Mouse (Mus musculus) neural tube, embryonic 15.5 days (tissue): ENCODE measurements around the gene Rabgef1. TPM values are rescaled to one million over a fixed set of nuclear protein-coding genes. Genes with fewer than 3 reads are reported as not detected.

ENCODE experiments used
- ATAC-seq: fragments of 200-750 bp; cut with Nextera tagmentation; 2 replicates; pipeline ENCODE4 v1.8.0; 2017; ENCODE audit warnings: mild to moderate bottlenecking, moderate TSS enrichment, moderate library complexity; ENCODE audit not compliant: low FRiP score
- H3K27ac ChIP-seq: fragments of 300-500 bp; sonication (generic); replicated peaks from 2 replicates; pipeline ENCODE4 v1.5.1; 2015; ENCODE audit warnings: mild to moderate bottlenecking, inconsistent platforms
- H3K27me3 ChIP-seq: fragments of 300-500 bp; sonication (generic); replicated peaks from 2 replicates; pipeline ENCODE4 v1.6.1; 2015; ENCODE audit warnings: inconsistent platforms
- H3K36me3 ChIP-seq: fragments of 300-500 bp; sonication (generic); 2 replicates; pipeline ENCODE4 v1.6.1; 2015; ENCODE audit warnings: inconsistent platforms
- H3K4me1 ChIP-seq: fragments of 300-500 bp; sonication (generic); 2 replicates; pipeline ENCODE4 v1.6.1; 2015; ENCODE audit warnings: inconsistent platforms
- H3K4me2 ChIP-seq: fragments of 300-500 bp; sonication (generic); 2 replicates; pipeline ENCODE4 v1.6.1; 2015; ENCODE audit warnings: inconsistent platforms, mild to moderate bottlenecking, moderate library complexity
- H3K4me3 ChIP-seq: fragments of 300-500 bp; sonication (generic); replicated peaks from 2 replicates; pipeline ENCODE4 v1.5.1; 2015; ENCODE audit warnings: mild to moderate bottlenecking, inconsistent platforms
- H3K9ac ChIP-seq: fragments of 300-500 bp; sonication (generic); replicated peaks from 2 replicates; pipeline ENCODE4 v1.6.1; 2015; ENCODE audit warnings: mild to moderate bottlenecking, inconsistent platforms
- H3K9me3 ChIP-seq: fragments of 300-500 bp; sonication (generic); replicated peaks from 2 replicates; pipeline ENCODE4 v1.6.1; 2016; ENCODE audit warnings: inconsistent platforms
- WGBS: fragments of 180-500 bp; shearing (Covaris S2); methylation state at CpG from one replicate; pipeline ENCODE4 v1.1.7; 2015; ENCODE audit warnings: mixed read lengths; 5-methylcytosine and 5-hydroxymethylcytosine counted together
- polyA plus RNA-seq: library from polyadenylated mRNA; unstranded; fragments of >200 nt; fragmentation: Nextera tagmentation; extraction: Ambion mirVana; gene quantifications from 2 replicates; pipeline ENCODE4 v1.2.1, GENCODE M21; 2015

Rabgef1 gene
- polyA plus RNA-seq, 1 experiment from 2014 or later, result 42.0 TPM

DNA sequence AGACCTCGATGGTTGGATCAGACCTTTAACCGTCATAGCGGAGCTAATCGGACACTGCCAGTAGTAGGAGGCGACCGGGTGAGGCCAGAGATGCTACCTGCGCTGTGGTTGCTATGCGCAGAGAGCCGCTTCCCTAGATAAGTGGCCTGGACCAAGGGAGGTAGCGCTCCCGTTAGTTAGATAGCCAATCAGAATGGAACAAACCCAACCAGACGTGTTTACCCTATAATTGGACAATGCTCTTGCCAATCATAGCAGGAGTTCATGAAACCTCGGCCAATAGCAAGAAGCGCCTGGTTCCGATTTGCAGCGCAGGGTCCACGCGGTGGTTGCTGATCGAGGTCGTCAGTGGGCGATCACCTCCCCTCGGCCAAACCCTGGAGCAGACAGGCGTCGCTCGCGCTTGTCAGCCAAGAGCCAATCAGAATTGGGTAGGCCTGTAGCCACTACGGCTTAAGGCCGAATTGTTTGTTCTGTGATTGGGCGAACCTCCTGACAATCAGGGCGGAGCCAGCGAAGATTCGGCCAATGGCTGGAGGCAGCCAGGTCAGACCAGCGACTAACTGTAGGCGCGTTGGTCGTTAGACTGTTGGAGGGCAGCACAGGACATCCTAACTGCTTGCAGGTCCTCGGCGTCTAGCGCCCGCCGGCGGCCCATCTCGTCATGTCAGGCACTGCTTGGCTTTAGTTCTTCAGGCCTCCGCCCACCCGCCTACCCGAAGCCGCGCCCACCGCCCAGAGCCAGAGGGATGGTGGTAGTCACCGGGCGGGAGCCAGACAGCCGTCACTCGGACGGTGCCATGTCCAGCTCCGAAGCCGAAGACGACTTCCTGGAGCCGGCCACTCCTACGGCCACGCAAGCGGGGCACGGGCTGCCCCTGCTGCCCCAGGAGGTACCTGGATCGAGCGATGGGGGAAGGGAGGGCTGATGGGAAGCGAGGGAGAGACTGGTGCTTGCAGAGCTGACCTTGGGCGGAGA, 27.0 kb upstream of the Rabgef1 start, which contains the start of gene Kctd7:
Kctd7 (plus strand) TSS at position 528 of the 979 bp plus-strand sequence.
- Histone ChIP-seq H3K27me3 (no peaks in the 10 kb centered on the region), H3K27ac (peak within 1 kb of the TSS; percentile 91), H3K9ac (peak within 1 kb of the TSS; percentile 83), H3K36me3 (peaks cover 14% of the 10 kb centered on the region), H3K9me3 (no peaks in the 10 kb centered on the region), H3K4me3 (peak within 1 kb of the TSS; percentile 75), H3K4me2 (peak within 1 kb of the TSS; percentile 77), H3K4me1 (peaks cover 27% of the 10 kb centered on the region)
- WGBS, result under 1% methylated on average over 65 of the region's 66 CpGs
- peak; percentile 96 for ATAC-seq

GRCm38 (mm10) chr5:130145961-130146360, 25.6 kb upstream of the Rabgef1 start:
- WGBS, result 87% methylated on average over 8 of the region's 8 CpGs

GRCm38 (mm10) chr5:130149726-130150310, 21.8 kb upstream of the Rabgef1 start:
- H3K27ac ChIP-seq, result no peak overlapping the region
- no peak for ATAC-seq
- 61% methylated on average over 7 of the region's 7 CpGs for WGBS
- peaks cover 43% of the 10 kb centered on the region for H3K36me3 ChIP-seq
- H3K9ac ChIP-seq, result no peak overlapping the region
- H3K4me1 ChIP-seq, result peaks cover 29% of the 10 kb centered on the region
- no peak overlapping the region for H3K4me2 ChIP-seq
- H3K9me3 ChIP-seq, result no peaks in the 10 kb centered on the region
- no peak overlapping the region for H3K4me3 ChIP-seq
- H3K27me3 ChIP-seq, result no peaks in the 10 kb centered on the region

More at GRCm38 (mm10) chr5:130145961-130146360, 25.6 kb upstream of the Rabgef1 start:
- Histone ChIP-seq H3K27ac (peak overlapping the region; percentile 91; the same call in 1 of the 2 replicates), H3K4me1 (peaks cover 35% of the 10 kb centered on the region), H3K9ac (peak overlapping the region; percentile 83), H3K4me2 (peak overlapping the region; percentile 77), H3K9me3 (no peaks in the 10 kb centered on the region), H3K27me3 (no peaks in the 10 kb centered on the region), H3K4me3 (peak overlapping the region; percentile 75), H3K36me3 (peaks cover 15% of the 10 kb centered on the region)
- no peak for ATAC-seq

DNA sequence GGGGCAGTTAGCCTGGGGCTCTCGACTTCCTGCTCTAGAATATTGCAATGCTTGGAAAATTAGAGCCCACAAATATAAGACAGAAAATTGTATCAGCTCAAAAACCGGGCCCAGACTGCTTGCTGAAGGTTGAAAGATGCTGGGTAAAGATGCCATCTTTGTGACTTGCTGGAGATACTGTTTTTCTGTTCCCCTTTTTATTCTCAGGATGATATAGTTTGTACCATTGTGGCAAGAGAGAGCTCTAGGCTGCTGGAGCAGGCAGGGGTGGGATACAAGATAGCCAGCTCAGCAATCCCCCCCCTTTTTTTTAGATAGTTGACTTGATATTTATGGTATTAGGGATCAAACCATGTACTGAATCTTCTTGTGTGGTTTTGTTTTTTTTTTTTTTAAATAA, 17.3 kb upstream of the Rabgef1 start:
- Histone ChIP-seq H3K4me2 (no peak overlapping the region), H3K27me3 (no peaks in the 10 kb centered on the region), H3K4me1 (0 out of 2 replicates have a peak, but pooled peaks cover 8% of the 10 kb centered on the region), H3K36me3 (peaks cover 38% of the 10 kb centered on the region), H3K9ac (no peak overlapping the region), H3K27ac (no peak overlapping the region), H3K4me3 (no peak overlapping the region), H3K9me3 (no peaks in the 10 kb centered on the region)
- 87% methylated on average over 2 of the region's 2 CpGs for WGBS
- no peak for ATAC-seq

DNA sequence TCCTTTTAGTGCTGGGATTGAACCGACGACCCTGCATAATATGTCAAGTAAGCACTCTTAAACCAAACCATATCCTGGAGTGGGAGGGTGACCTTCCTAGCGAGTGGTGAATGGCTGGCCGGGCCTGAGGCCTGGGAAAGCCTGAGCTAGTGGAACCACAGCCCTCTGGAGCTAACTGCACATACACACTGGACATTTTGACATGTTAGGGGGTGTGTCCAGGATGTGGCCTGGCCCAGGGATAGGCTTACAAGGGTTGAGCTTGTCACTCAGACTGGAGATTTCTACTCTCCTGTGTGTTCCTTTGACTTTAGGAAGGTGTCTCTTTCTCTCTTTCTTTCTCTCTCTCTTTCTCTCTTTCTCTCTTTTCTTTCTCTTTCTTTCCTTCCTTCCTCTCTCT, 13.1 kb upstream of the Rabgef1 start:
- WGBS, result 83% methylated on average over 4 of the region's 4 CpGs
- H3K4me2 ChIP-seq, result no peak overlapping the region
- H3K36me3 ChIP-seq, result peaks cover 9% of the 10 kb centered on the region; the same call in 1 of the 2 replicates
- H3K4me1 ChIP-seq, result no peaks in the 10 kb centered on the region
- no peak overlapping the region for H3K9ac ChIP-seq
- no peaks in the 10 kb centered on the region for H3K9me3 ChIP-seq
- no peaks in the 10 kb centered on the region for H3K27me3 ChIP-seq
- no peak for ATAC-seq
- H3K4me3 ChIP-seq, result no peak overlapping the region
- no peak overlapping the region for H3K27ac ChIP-seq

GRCm38 (mm10) chr5:130159761-130160201, 11.8 kb upstream of the Rabgef1 start:
- no peak overlapping the region for H3K4me3 ChIP-seq
- 0 out of 2 replicates have a peak, but pooled peaks cover 5% of the 10 kb centered on the region for H3K36me3 ChIP-seq
- no peak overlapping the region for H3K9ac ChIP-seq
- no peak overlapping the region for H3K27ac ChIP-seq
- WGBS, result 64% methylated on average over 7 of the region's 7 CpGs
- H3K27me3 ChIP-seq, result no peaks in the 10 kb centered on the region
- ATAC-seq, result no peak
- H3K9me3 ChIP-seq, result no peaks in the 10 kb centered on the region
- H3K4me1 ChIP-seq, result no peaks in the 10 kb centered on the region
- H3K4me2 ChIP-seq, result no peak overlapping the region

- Histone ChIP-seq H3K27ac (no peak overlapping the region), H3K4me2 (no peak overlapping the region), H3K9ac (no peak overlapping the region), H3K27me3 (no peaks in the 10 kb centered on the region), H3K4me3 (no peak overlapping the region), H3K4me1 (no peaks in the 10 kb centered on the region), H3K36me3 (no peaks in the 10 kb centered on the region), H3K9me3 (no peaks in the 10 kb centered on the region)
- ATAC-seq, result no peak
- 5% methylated on average over 7 of the region's 7 CpGs for WGBS
Measured at GRCm38 (mm10) chr5:130163670-130164069, 7.9 kb upstream of the Rabgef1 start.

DNA sequence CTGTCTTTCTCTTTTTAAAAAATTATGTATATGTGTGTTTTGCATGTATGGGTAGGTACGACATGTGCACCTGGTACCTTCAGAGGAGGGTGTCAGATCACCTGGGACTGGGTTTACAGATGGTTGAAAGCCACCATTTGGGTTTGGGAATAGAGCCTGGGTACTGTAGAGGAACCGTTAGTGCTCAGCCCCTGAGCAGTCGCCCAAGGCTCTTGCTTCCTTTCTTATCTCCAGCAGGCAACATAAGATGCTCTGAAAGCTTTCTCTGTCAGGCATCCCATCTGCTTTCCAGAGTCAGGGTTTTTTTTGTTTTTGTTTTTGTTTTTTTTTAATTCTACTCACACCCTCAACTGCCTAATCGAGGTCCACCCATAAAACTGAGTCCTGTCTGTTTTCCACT, 6.4 kb upstream of the Rabgef1 start:
- Histone ChIP-seq H3K36me3 (no peaks in the 10 kb centered on the region), H3K9me3 (no peaks in the 10 kb centered on the region), H3K9ac (no peak overlapping the region), H3K4me1 (no peaks in the 10 kb centered on the region), H3K4me3 (no peak overlapping the region), H3K27ac (no peak overlapping the region), H3K4me2 (no peak overlapping the region), H3K27me3 (no peaks in the 10 kb centered on the region)
- ATAC-seq, result no peak
- WGBS, result 80% methylated on average over 4 of the region's 4 CpGs

DNA sequence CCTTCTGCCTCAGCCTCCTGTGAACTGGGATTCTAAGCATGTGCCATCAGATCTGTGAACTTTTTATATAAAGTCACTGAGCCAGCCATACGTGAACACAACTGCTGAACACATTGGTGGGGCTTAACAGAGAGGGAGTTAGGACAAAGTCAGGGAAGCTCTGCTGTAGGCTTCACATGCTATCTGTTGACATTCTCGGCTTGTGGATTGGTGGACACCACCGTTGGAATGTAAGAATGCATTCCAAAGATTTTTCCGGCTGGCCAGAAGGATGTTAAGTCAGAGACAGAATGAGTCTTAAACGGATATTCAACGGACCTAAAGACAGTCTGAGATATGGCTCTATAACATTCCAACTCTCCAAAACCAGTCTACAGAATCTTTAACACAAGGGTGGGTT, 2.5 kb upstream of the Rabgef1 start:
- 79% methylated on average over 6 of the region's 6 CpGs for WGBS
- ATAC-seq, result no peak

GRCm38 (mm10) chr5:130170666-130171422, 754 bp upstream of the Rabgef1 start:
- ATAC-seq, result no peak
- H3K27ac ChIP-seq, result peak overlapping the region; percentile 92
- H3K9me3 ChIP-seq, result no peaks in the 10 kb centered on the region
- H3K4me3 ChIP-seq, result peak overlapping the region; percentile 58
- H3K27me3 ChIP-seq, result no peaks in the 10 kb centered on the region
- peak overlapping the region; percentile 82 for H3K4me2 ChIP-seq
- H3K36me3 ChIP-seq, result no peaks in the 10 kb centered on the region
- WGBS, result 17% methylated on average over 6 of the region's 6 CpGs
- peak overlapping the region; percentile 83 for H3K9ac ChIP-seq
- peaks cover 27% of the 10 kb centered on the region for H3K4me1 ChIP-seq

More for the DNA sequence above, 2.5 kb upstream of the Rabgef1 start:
- Histone ChIP-seq H3K4me3 (no peak overlapping the region), H3K4me2 (no peak overlapping the region), H3K4me1 (peaks cover 26% of the 10 kb centered on the region), H3K27me3 (no peaks in the 10 kb centered on the region), H3K9ac (no peak overlapping the region), H3K9me3 (no peaks in the 10 kb centered on the region), H3K36me3 (no peaks in the 10 kb centered on the region), H3K27ac (no peak overlapping the region)

GRCm38 (mm10) chr5:130171956-130172601, 481 bp downstream of the Rabgef1 start:
- peak; percentile 84 for ATAC-seq
- peaks cover 27% of the 10 kb centered on the region for H3K4me1 ChIP-seq
- WGBS, result 2% methylated on average over 37 of the region's 46 CpGs
- H3K27ac ChIP-seq, result peak overlapping the region; percentile 92
- peak overlapping the region; percentile 82 for H3K4me2 ChIP-seq
- H3K4me3 ChIP-seq, result peak overlapping the region; percentile 58
- H3K9ac ChIP-seq, result peak overlapping the region; percentile 83
- no peaks in the 10 kb centered on the region for H3K27me3 ChIP-seq
- no peaks in the 10 kb centered on the region for H3K36me3 ChIP-seq
- H3K9me3 ChIP-seq, result no peaks in the 10 kb centered on the region
